Mouse (Mus musculus): ENCODE results near the gene BC005537.
"Not testable (repeated sequence)": the region's sequence is repeated elsewhere in the genome, so short reads cannot be mapped to it uniquely, and the experiment has no call there.

The BC005537 gene

DNA sequence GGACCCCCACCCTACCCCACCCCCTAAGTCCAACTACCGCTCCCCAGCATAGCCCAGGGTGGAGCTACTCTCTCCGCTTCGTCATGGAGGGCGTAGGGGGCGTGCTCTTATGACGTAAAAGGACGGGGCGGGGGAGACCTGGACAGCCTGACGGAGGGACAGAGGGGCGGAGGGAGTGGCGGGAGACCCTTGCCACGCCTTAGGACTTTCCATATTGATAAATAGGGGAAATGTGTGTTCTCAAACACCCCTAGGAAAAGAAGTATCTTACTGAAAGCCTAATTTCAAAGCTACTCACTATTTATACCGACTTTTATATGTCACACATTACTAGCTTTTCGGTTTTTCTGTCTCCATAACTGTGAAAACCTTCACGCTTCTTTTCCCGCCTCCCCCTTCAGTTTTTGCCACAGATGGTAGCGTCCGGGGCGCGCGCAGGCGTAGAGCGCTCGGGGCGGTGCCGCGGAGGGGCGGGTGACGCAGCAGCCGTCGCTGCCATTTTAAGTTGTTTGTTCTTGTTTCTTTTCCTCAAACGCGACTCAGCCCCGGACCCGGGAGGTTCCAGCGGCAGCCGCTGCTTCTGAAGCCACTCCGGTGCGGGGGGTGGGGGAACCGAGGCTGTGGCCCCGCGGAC is 666 bp upstream of the BC005537 start:
- DNase-seq: peak; percentile 99

DNA sequence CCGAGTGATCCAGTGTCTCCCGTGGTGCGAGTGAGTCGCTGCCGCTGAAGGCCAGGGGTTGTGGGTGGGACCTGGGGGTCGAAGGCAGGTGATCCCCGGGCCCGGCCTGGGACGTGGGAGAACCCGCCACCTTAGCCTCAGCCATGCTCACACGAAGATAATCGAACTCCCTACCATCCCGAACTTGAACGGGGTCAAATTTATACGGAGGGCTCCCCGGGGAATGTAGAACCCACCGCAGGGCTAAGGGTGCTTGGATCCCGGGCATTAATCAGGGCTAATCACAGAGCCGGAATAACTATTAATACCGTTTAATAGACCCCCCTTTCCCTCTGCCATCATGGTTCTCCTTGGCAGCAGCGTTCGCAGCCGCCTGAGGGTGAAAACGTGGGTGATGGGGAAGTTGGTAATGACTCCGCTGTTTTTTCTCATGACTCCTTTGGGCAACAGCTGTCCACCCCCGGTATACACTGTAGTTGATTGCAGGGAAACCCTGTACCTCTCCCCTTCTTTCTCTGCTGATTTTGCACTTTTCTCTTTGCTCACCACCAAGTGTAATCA is 754 bp downstream of the BC005537 start:
- DNase-seq: peak; percentile 46

GRCm38 (mm10) chr13:24803196-24803595 is 1.7 kb downstream of the BC005537 start:
- no peak for DNase-seq

GRCm38 (mm10) chr13:24806079-24806478 is 4.6 kb downstream of the BC005537 start:
- DNase-seq: no peak

DNA sequence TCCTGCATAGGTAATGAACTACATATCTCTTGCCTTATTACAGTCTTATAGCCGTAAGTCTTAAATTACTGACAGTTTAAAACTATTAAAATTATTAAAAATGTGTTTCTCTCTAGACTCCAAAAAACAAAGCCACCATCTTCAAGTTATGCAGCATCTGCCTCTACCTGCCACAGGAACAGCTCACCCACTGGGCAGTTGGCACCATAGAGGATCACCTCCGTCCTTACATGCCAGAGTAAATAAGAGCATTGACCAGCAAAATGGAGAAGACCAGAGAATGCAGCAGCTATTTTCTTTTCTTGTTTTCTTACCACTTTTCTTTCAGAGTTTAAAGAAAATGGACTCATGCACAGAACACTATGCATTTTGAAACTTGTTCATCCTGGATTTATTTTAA is 11.1 kb downstream of the BC005537 start:
- no peak for DNase-seq

DNA sequence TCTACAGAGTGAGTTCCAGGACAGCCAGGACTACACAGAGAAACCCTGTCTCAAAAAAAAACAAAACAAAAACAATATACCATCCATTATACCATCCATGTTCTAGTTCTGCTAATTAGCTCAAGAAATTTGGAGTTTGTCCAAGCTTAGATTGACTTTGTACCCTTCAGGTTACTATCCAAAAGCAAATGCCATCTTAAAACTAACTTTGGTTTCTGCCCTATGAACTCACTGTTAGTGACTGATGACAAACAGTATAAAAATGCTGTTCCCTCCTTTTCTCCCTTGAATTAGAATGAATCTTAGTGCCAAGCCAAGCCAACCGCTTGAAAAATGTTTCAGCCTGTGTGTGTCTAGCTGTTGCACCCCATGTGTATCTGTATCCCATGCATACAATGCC is 13.2 kb downstream of the BC005537 start:
- DNase-seq: no peak

- no peak for DNase-seq
These were observed 15.0 kb downstream of the BC005537 start for GRCm38 (mm10) chr13:24816125-24817092.

GRCm38 (mm10) chr13:24819931-24820330 is 18.5 kb downstream of the BC005537 start:
- DNase-seq: no peak

DNA sequence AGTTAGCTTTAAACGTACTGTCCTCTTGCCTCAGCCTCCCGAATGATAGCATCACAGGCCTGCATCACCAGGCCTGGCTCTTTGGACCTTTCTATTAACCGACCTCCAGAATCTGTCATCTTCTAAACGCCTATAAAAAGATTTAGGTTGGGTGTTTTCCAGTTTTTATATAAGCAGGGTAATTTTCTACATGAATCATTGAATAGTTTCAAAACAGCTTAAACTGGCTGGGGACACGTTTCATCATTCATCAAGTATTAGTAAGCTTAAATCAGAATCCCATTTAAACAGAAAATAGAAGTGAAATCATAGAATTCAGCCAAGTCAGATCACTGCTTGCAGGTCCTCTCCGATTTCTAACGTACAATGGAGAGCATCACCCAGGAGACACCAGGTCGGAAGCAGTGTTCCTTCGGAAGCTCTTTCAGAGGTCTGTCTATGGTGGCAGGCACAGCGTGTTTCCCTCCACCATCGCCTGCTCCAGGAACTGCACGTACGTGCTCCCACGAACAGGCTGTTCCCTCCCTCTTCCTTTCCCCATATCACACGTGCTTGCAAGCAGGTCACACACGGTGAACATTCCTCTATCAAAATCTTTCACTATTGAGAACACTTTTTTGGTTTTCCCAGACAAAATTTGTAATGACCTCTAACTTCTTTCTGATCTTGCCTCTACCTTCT is 21.3 kb downstream of the BC005537 start:
- DNase-seq: no peak

GRCm38 (mm10) chr13:24824647-24825046 is 23.2 kb downstream of the BC005537 start:
- DNase-seq: no peak

DNA sequence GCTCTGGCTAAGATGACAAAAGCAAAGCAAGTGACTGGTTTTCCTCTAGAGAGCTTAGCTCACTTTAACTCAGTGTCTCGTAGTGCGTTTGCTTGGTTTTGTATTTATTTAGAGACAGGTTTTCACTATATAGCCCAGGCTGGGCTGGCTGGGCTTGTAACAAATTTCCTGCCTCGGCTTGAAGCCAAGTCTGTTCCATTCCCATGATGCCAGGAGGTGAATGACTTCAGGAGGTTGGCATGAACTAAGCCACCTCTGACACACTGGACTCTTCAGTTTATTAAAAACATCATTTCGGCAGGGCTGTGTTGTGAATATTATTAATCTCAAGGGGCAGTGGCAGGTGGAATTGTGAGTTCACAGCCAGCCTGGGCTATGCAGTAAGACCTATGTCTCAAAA is 24.1 kb downstream of the BC005537 start:
- DNase-seq: no peak

- no peak for DNase-seq
These were observed 24.7 kb downstream of the BC005537 start for GRCm38 (mm10) chr13:24826116-24826515.

GRCm38 (mm10) chr13:24830756-24831352 is 29.4 kb downstream of the BC005537 start:
- peak; percentile 17 for DNase-seq

DNA sequence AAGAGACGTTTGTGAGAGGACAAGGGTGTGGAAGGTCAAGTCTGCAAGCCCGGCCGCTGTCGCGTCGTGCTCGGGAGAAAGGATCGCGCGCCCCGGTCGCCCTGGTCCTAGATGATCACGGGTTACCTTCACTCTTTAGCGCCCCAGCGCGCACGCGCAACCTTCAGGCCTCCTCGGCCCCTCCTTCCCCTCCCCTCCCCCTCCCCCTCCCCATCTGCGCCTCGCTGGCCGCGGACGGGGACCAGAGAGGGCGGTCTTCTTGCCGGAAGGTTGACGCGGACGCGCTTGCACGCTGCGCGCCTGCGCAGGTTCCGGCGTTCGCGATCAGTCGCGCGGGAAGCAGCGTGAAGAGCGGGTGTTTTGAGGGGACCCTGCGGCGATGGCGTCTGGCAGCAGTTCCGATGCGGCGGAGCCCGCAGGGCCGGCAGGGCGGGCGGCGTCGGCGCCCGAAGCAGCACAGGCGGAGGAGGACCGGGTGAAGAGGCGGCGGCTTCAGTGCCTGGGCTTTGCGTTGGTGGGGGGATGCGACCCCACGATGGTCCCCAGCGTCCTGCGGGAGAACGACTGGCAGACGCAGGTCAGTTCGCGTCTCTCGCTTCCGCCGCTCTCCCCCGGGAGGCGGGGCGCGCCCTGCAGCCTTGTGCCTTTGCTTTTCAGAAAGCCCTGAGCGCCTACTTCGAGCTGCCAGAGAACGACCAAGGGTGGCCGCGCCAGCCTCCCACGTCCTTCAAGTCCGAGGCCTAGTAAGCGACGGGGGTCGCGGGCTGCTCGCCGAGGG is 30.1 kb downstream of the BC005537 start, which contains the start of the genes Acot13 and Tdp2:
Acot13 (minus strand) TSS at position 188 of the 778 bp plus-strand sequence.
Tdp2 (plus strand) TSS at position 327 of the 778 bp plus-strand sequence.
- DNase-seq: peak; percentile 97

- DNase-seq: no peak
These were observed 30.8 kb downstream of the BC005537 start for GRCm38 (mm10) chr13:24832131-24832810.

DNA sequence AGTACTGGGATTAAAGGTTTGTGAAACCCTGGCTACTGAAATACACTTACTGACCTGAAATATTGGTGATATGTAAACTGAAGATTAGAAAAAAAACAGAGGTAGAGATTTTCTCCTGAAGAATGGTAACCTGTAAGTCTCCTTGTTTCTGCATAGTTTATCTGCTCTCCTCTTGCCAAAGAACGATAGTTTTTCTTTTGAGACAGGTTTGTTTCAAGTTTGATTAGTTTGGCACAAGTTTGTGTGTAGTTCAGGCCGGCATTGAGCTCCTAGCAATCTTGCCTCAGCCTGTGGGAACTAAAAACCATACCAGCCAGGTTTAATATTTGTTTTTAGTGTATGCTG is 31.3 kb downstream of the BC005537 start:
- no peak for DNase-seq

DNA sequence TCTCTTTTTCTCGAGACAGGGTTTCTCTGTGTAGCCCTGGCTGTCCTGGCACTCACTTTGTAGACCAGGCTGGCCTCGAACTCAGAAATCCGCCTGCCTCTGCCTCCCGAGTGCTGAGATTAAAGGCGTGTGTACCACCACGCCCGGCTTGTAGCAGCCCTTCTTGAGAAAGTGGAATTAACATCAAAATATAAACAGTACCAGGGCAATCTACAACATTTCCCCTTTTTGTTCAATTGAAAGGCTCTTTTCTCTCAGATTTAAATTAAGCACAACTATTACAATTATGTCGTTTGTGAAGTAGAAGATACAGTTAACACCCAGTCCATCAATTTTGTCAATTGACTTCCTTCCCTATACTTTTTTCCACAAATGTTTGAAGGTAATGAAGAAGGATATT is 36.3 kb downstream of the BC005537 start:
- not testable (repeated sequence) for DNase-seq

GRCm38 (mm10) chr13:24839831-24840230 is 38.4 kb downstream of the BC005537 start:
- no peak for DNase-seq

GRCm38 (mm10) chr13:24841702-24842101 is 40.2 kb downstream of the BC005537 start:
- DNase-seq: no peak

- DNase-seq: peak; percentile 55
These were observed 43.8 kb downstream of the BC005537 start, which contains the start of gene D130043K22Rik for GRCm38 (mm10) chr13:24844983-24845955. Gene D130043K22Rik (plus strand): TSS chr13:24845135.

Data from thymus, postnatal 14 days (tissue).